Mouse (Mus musculus): ENCODE data around the gene Rdx. TPM values are rescaled to one million over a fixed set of nuclear protein-coding genes. Genes with fewer than 3 reads are reported as not detected.

Gene Rdx
- polyA plus RNA-seq (2015; fragmentation: Nextera tagmentation; extraction: Ambion mirVana), result 74.0 and 81.4 TPM in 2 replicates

DNA sequence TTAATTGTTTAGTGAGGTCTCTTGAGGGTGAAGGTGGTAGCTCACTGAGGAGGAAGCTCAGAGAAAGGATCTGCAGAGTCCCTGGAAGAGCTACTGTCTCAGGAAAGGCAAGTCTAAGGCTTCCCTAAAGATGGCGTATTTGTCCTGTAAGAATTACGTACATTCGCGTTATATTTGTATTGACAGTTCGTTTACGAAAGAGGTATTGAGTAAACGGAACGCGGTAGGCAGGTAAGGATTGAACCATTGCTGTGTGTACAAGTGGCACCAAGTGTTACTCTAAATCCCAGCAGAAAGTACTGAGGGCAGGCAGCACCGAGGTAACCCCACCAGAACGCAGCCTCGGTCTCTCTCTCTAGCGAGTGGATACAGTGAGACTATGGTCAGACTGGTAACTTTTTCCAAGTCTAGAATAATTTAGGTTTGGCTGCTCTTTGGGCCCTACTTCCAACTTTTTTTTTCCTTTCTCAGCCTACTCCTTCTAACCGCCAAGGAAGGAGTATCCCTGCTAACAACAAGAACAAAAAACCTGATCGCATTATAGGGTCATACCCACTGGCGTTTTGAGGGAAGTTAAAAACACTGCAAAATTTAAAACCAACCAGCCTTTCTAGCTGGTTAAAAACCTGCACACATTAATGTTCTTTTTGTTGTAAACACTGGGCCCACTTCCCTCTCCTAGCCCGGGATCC, at the start of gene Rdx:
Gene Rdx, plus strand, starts transcription at position 45 of the 692 bp plus-strand sequence.
- peak within 1 kb of the TSS; percentile 99 for H3K9ac ChIP-seq (ENCODE audit: low read length)
- no peaks in the 10 kb centered on the region for H3K36me3 ChIP-seq (ENCODE audit: control insufficient read depth, insufficient read depth, low read length)
- peak within 1 kb of the TSS; percentile 97 for H3K4me3 ChIP-seq (replicated peaks; ENCODE audit: low read length)
- H3K27me3 ChIP-seq (ENCODE audit: control insufficient read depth, insufficient read depth, low read length), result no peaks in the 10 kb centered on the region
- 5% methylated on average over 17 of the region's 17 CpGs for WGBS
- H3K4me1 ChIP-seq (ENCODE audit: control insufficient read depth, insufficient read depth, low read length), result peaks cover 18% of the 10 kb centered on the region
- ATAC-seq (ENCODE audit: insufficient read depth, low FRiP score), result 0 out of 2 replicates have a peak, but pooled peaks have one; percentile 0
- H3K4me2 ChIP-seq (ENCODE audit: low read depth, low read length), result peak within 1 kb of the TSS; percentile 72
- H3K27ac ChIP-seq (ENCODE audit: low read length), result peak within 1 kb of the TSS; percentile 99
- H3K9me3 ChIP-seq (replicated peaks; ENCODE audit: control insufficient read depth, low read length), result no peaks in the 10 kb centered on the region

DNA sequence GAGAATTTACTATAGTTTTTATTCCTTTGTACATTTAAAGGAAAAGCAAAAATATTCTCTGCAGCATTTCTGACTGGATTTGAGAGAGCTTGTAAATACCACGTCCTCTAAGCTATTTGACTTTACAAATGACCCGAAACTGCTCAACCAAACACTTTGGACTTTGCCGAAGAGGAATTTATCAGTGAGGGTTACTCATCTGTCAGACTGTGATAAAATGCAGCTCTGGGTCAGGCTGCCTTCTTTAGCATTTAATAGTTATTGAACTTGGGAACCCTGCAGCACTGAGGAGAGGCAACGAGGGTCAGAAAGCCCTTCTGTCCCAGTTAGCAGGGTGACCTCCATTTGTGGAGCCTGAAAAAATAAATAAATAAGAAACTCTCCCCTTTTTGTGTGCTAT, 43.5 kb upstream of the Rdx start:
- Histone ChIP-seq H3K4me1 (ENCODE audit: control insufficient read depth, insufficient read depth, low read length) (no peaks in the 10 kb centered on the region), H3K36me3 (ENCODE audit: control insufficient read depth, insufficient read depth, low read length) (no peaks in the 10 kb centered on the region)
- WGBS, result 20% methylated on average over 4 of the region's 4 CpGs

DNA sequence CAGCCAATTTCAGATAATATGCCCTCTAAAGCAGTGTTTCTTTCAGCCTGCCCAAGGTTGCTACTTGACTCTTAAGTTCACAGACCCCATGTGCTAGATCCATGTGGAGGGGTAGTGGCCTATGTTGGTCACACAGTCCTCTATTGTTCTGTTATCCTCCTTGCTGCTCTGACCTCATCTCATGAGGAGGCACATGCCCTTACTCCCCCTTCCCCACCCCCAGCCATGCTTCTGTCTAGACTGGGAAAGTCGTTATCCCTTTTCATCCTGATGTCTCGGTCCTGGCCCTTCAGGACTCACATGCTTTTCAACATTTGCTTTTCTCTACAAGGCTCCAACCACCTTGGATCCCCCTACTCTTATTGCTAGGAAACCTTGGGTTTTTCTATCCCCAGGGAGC, 39.6 kb upstream of the Rdx start:
- H3K4me2 ChIP-seq (ENCODE audit: low read depth, low read length), result no peak overlapping the region
- H3K27me3 ChIP-seq (ENCODE audit: control insufficient read depth, insufficient read depth, low read length), result no peaks in the 10 kb centered on the region
- no peak overlapping the region for H3K27ac ChIP-seq (ENCODE audit: low read length)
- WGBS, result 58% methylated on average over 2 of the region's 2 CpGs
- H3K4me3 ChIP-seq (replicated peaks; ENCODE audit: low read length), result no peak overlapping the region
- no peak overlapping the region for H3K9ac ChIP-seq (ENCODE audit: low read length)
- H3K36me3 ChIP-seq (ENCODE audit: control insufficient read depth, insufficient read depth, low read length), result no peaks in the 10 kb centered on the region
- ATAC-seq (ENCODE audit: insufficient read depth, low FRiP score), result no peak
- no peaks in the 10 kb centered on the region for H3K4me1 ChIP-seq (ENCODE audit: control insufficient read depth, insufficient read depth, low read length)
- no peaks in the 10 kb centered on the region for H3K9me3 ChIP-seq (replicated peaks; ENCODE audit: control insufficient read depth, low read length)

More for the DNA sequence above, 43.5 kb upstream of the Rdx start:
- Histone ChIP-seq H3K9ac (ENCODE audit: low read length) (no peak overlapping the region), H3K27ac (ENCODE audit: low read length) (no peak overlapping the region), H3K27me3 (ENCODE audit: control insufficient read depth, insufficient read depth, low read length) (no peaks in the 10 kb centered on the region), H3K4me3 (replicated peaks; ENCODE audit: low read length) (no peak overlapping the region), H3K9me3 (replicated peaks; ENCODE audit: control insufficient read depth, low read length) (no peaks in the 10 kb centered on the region), H3K4me2 (ENCODE audit: low read depth, low read length) (no peak overlapping the region)
- no peak for ATAC-seq (ENCODE audit: insufficient read depth, low FRiP score)

DNA sequence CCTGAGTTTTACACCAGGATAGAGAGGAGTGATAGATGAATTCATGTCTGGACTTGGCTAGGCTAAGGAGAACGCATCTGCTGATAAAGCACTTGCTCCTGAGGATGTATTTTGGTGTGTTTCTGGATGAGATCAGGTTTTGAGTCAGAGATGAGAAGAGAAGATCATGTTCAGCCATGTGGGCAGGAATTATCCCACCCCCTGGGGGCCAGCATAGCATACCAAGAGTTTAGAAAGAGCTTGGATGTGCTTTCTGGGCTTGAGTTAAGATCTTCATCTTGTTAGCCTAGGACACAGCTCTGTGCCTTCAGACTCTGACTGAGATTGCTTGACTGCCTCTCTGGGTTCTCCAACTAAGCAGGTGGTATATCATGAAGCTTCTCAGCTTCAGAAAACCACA, 38.5 kb upstream of the Rdx start:
- Histone ChIP-seq H3K4me1 (ENCODE audit: control insufficient read depth, insufficient read depth, low read length) (no peaks in the 10 kb centered on the region), H3K27me3 (ENCODE audit: control insufficient read depth, insufficient read depth, low read length) (no peaks in the 10 kb centered on the region), H3K4me2 (ENCODE audit: low read depth, low read length) (no peak overlapping the region), H3K9ac (ENCODE audit: low read length) (no peak overlapping the region), H3K4me3 (replicated peaks; ENCODE audit: low read length) (no peak overlapping the region), H3K9me3 (replicated peaks; ENCODE audit: control insufficient read depth, low read length) (no peaks in the 10 kb centered on the region), H3K27ac (ENCODE audit: low read length) (no peak overlapping the region), H3K36me3 (ENCODE audit: control insufficient read depth, insufficient read depth, low read length) (no peaks in the 10 kb centered on the region)
- 81% methylated on average over 1 of the region's 1 CpGs for WGBS
- ATAC-seq (ENCODE audit: insufficient read depth, low FRiP score), result no peak

DNA sequence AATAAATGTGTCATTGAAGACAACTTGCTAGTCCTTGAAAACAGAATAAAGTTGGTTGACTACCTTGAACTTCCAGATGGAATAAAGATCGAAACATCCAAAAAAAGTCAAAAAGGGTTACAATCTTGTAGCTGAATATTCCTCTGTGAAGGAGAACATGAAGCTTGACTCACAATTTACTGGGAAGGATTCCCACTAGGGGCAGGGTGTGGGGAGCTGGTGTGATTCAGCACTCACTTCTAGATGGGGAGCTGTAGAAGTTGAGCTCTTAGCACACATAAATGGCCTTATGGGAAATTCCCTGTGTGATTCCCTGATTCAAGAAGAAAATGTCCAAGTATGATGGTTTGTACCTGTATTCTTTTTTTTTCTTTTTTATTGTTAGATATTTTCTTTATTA, 34.7 kb upstream of the Rdx start:
- H3K4me2 ChIP-seq (ENCODE audit: low read depth, low read length), result no peak overlapping the region
- H3K27ac ChIP-seq (ENCODE audit: low read length), result no peak overlapping the region
- H3K9me3 ChIP-seq (replicated peaks; ENCODE audit: control insufficient read depth, low read length), result no peaks in the 10 kb centered on the region
- no peaks in the 10 kb centered on the region for H3K27me3 ChIP-seq (ENCODE audit: control insufficient read depth, insufficient read depth, low read length)
- H3K9ac ChIP-seq (ENCODE audit: low read length), result no peak overlapping the region
- ATAC-seq (ENCODE audit: insufficient read depth, low FRiP score), result no peak
- H3K36me3 ChIP-seq (ENCODE audit: control insufficient read depth, insufficient read depth, low read length), result no peaks in the 10 kb centered on the region
- no peaks in the 10 kb centered on the region for H3K4me1 ChIP-seq (ENCODE audit: control insufficient read depth, insufficient read depth, low read length)
- 90% methylated on average over 1 of the region's 1 CpGs for WGBS
- no peak overlapping the region for H3K4me3 ChIP-seq (replicated peaks; ENCODE audit: low read length)

DNA sequence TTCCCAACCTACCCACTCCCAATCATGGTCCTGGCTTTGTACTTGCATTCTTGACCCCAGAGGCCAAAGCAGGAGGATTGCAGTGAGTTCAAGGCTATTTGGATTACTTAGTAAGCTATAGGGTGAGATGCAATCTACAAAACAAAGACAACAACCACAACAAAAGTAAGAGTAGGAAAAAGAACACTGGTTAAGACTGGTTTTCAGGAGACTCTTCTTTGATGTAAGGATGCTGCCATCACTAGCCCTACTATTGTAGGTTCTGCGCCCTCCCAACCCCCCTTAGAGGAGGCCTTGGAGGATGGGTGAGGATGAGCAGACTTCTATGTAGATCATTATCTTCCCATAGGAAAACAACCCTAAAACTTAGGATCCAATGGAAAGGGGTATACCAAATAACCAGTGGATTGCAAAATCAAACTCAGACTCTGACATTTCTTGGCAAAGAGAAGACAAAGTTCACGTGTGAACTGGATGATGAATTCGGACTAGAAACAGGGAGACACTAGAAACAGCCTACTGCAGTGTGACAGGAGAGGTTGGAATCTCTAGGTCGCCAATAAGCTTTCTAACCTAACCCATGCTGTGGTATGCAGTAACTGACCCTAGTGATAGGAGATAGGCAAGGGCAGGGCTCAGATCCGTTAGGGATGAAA, 34.1 kb upstream of the Rdx start:
- no peaks in the 10 kb centered on the region for H3K27me3 ChIP-seq (ENCODE audit: control insufficient read depth, insufficient read depth, low read length)
- no peaks in the 10 kb centered on the region for H3K9me3 ChIP-seq (replicated peaks; ENCODE audit: control insufficient read depth, low read length)
- 71% methylated on average over 5 of the region's 5 CpGs for WGBS
- no peaks in the 10 kb centered on the region for H3K4me1 ChIP-seq (ENCODE audit: control insufficient read depth, insufficient read depth, low read length)
- ATAC-seq (ENCODE audit: insufficient read depth, low FRiP score), result no peak
- H3K27ac ChIP-seq (ENCODE audit: low read length), result no peak overlapping the region
- no peak overlapping the region for H3K4me2 ChIP-seq (ENCODE audit: low read depth, low read length)
- no peak overlapping the region for H3K4me3 ChIP-seq (replicated peaks; ENCODE audit: low read length)
- H3K36me3 ChIP-seq (ENCODE audit: control insufficient read depth, insufficient read depth, low read length), result no peaks in the 10 kb centered on the region
- H3K9ac ChIP-seq (ENCODE audit: low read length), result no peak overlapping the region

DNA sequence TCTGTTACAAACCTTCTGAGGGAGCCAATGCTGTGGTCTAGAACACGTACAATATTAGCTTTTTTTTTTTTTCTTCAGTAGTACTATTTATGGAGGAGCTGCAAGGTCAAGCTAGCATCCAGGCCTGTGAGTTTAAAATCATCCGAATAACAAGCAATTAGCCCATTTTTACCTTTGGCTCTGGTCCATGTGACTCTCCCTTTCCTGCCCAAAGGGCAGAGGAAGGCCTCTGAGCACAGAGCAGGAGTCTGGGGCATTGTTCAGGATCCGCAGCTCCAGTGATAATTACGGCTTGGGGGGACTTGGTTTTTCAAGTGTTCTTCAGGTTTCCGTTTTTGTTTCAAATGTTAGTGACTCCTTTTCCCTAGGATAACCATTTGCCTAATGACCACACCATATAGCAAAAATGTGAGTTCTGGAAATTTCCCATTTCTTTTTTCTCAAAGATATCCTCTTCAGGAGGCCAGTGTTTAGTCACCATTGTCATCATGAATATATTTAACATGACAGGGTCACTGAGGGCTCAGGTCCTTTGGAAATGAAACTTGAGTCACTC, 33.0 kb upstream of the Rdx start:
- Histone ChIP-seq H3K4me2 (ENCODE audit: low read depth, low read length) (no peak overlapping the region), H3K4me3 (replicated peaks; ENCODE audit: low read length) (no peak overlapping the region), H3K27me3 (ENCODE audit: control insufficient read depth, insufficient read depth, low read length) (no peaks in the 10 kb centered on the region), H3K27ac (ENCODE audit: low read length) (no peak overlapping the region), H3K4me1 (ENCODE audit: control insufficient read depth, insufficient read depth, low read length) (no peaks in the 10 kb centered on the region), H3K36me3 (ENCODE audit: control insufficient read depth, insufficient read depth, low read length) (no peaks in the 10 kb centered on the region), H3K9ac (ENCODE audit: low read length) (no peak overlapping the region), H3K9me3 (replicated peaks; ENCODE audit: control insufficient read depth, low read length) (no peaks in the 10 kb centered on the region)
- ATAC-seq (ENCODE audit: insufficient read depth, low FRiP score), result no peak
- 59% methylated on average over 5 of the region's 5 CpGs for WGBS

DNA sequence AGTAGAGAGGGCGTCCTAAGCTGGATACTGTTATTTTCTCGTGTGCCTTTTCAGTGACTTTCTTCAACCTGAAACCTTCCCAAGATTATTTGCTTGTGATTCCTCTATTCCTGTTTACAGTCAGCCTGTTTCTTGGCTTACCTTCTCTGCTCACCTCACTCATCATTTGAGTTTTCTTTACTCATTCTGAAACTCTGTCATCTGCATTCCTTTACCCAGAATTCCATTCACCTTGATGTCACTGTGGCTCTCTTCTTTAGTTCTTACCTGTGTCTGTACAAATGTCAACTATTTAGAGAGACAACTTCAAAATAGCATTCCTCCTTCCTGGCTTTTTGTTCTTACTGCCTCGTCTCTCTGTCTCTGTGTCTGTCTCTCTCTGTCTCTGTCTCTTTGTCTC, 29.9 kb upstream of the Rdx start:
- H3K36me3 ChIP-seq (ENCODE audit: control insufficient read depth, insufficient read depth, low read length), result no peaks in the 10 kb centered on the region
- no peak overlapping the region for H3K4me2 ChIP-seq (ENCODE audit: low read depth, low read length)
- no peaks in the 10 kb centered on the region for H3K9me3 ChIP-seq (replicated peaks; ENCODE audit: control insufficient read depth, low read length)
- 73% methylated on average over 3 of the region's 3 CpGs for WGBS
- no peak overlapping the region for H3K27ac ChIP-seq (ENCODE audit: low read length)
- H3K4me3 ChIP-seq (replicated peaks; ENCODE audit: low read length), result no peak overlapping the region
- ATAC-seq (ENCODE audit: insufficient read depth, low FRiP score), result no peak
- H3K4me1 ChIP-seq (ENCODE audit: control insufficient read depth, insufficient read depth, low read length), result no peaks in the 10 kb centered on the region
- H3K9ac ChIP-seq (ENCODE audit: low read length), result no peak overlapping the region
- H3K27me3 ChIP-seq (ENCODE audit: control insufficient read depth, insufficient read depth, low read length), result no peaks in the 10 kb centered on the region

DNA sequence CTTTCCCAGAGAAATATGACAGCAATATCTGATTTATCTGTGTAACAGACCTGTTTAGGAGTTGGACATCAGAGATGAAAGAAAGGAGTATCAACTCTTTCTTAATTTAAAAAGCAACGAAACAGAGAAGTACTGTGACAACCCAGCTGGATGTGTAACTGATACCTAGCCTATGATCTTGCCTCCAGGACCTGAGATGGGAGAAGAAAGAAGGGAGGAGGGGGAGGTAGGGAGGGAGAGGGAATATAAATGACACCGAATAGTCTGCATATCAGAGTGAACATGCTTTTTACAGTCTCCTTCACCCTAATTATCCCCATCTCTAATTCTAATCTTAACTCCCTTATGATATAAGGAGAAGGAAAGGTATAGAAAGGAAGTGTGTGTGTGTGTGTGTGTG, 29.1 kb upstream of the Rdx start:
- WGBS, result 65% methylated on average over 2 of the region's 2 CpGs
- Histone ChIP-seq H3K4me1 (ENCODE audit: control insufficient read depth, insufficient read depth, low read length) (no peaks in the 10 kb centered on the region), H3K9me3 (replicated peaks; ENCODE audit: control insufficient read depth, low read length) (no peaks in the 10 kb centered on the region), H3K27me3 (ENCODE audit: control insufficient read depth, insufficient read depth, low read length) (no peaks in the 10 kb centered on the region), H3K27ac (ENCODE audit: low read length) (no peak overlapping the region), H3K4me2 (ENCODE audit: low read depth, low read length) (no peak overlapping the region), H3K9ac (ENCODE audit: low read length) (no peak overlapping the region), H3K36me3 (ENCODE audit: control insufficient read depth, insufficient read depth, low read length) (no peaks in the 10 kb centered on the region), H3K4me3 (replicated peaks; ENCODE audit: low read length) (no peak overlapping the region)
- no peak for ATAC-seq (ENCODE audit: insufficient read depth, low FRiP score)

All from stomach, embryonic 16.5 days (tissue).